Mouse (Mus musculus) testis, adult 2 months (tissue): Measurements from ENCODE around the gene Zp1.

Experiments used
- CTCF ChIP-seq: fragments of 200-500 bp; IDR thresholded peaks from 2 replicates; pipeline ENCODE4 v1.5.1; 2012; ENCODE audit warnings: low read depth, mild to moderate bottlenecking, inconsistent platforms, low read length, moderate library complexity; ENCODE audit not compliant: control insufficient read depth, insufficient read depth, insufficient replicate concordance
- POLR2A ChIP-seq: fragments of 200-500 bp; IDR thresholded peaks from 2 replicates; pipeline ENCODE4 v1.6.1; 2012; ENCODE audit warnings: low read depth, mild to moderate bottlenecking, inconsistent platforms, low read length, moderate library complexity; ENCODE audit not compliant: control insufficient read depth

DNA sequence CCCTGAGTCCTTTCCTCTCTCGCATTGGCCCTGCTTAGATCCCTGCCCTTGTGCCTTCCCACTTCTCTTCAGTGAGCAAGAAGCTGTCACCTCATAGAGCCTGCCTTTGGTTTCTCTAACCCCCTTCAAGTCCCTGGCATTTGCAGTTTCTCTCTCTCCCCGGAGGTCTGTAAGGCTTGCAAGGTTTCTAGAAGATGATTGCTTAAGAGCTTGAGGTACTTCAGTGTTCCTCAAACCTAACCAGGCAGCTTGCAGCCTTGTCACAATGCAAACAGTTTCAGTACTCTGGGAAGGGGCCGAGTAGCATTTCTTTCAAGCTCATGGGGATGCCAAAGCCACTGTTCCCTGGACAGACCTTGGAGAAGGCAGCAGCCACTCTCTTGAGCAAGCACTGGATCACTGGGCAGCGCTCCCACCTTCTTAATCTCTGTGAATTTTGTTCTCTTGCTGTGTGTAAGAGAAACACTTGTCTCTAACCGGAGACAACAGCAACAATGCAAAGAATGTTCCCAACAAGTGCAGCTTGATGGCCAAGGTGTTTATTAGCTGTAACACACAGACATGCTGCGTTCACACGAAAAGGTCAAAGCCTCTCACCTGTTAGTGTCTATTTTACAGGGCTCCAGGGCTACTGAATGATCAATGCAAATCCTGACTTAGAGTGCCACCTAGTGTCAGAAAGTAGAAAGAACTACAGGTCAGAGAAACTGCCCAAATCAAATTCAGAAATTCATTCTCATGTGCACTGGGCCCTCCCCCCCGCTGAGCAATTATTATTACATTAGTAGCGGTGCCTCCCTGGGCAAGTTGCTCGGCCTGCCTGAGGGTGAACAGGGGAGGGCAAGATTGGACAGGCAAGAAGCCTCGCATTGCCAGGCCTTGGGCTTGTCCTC lies 38.9 kb upstream of the Zp1 start:
- TF ChIP-seq CTCF (peak; percentile 16; the same call in 1 of the 2 replicates), POLR2A (no peak)
